Mouse (Mus musculus): ENCODE data around the gene Cisd1. TPM values are rescaled to one million over a fixed set of nuclear protein-coding genes. Genes with fewer than 3 reads are reported as not detected.

The Cisd1 gene
- polyA plus RNA-seq, 1 experiment from 2014 or later, result 94.1 TPM

GRCm38 (mm10) chr10:71306759-71307158 lies 38.0 kb downstream of the Cisd1 start:
- Histone ChIP-seq H3K4me1 (ENCODE audit: control insufficient read depth, insufficient read depth, low read length) (no peaks in the 10 kb centered on the region), H3K9me3 (ENCODE audit: control insufficient read depth, low read depth, low read length) (no peaks in the 10 kb centered on the region), H3K36me3 (ENCODE audit: control insufficient read depth, insufficient read depth, low read length) (no peaks in the 10 kb centered on the region), H3K4me3 (ENCODE audit: low read depth, low read length) (no peak overlapping the region), H3K4me2 (replicated peaks; ENCODE audit: low read depth, low read length) (no peak overlapping the region), H3K27me3 (ENCODE audit: control insufficient read depth, insufficient read depth, low read length) (no peaks in the 10 kb centered on the region), H3K9ac (replicated peaks; ENCODE audit: low read depth, low read length) (no peak overlapping the region), H3K27ac (ENCODE audit: low read length) (no peak overlapping the region)
- 69% methylated on average over 6 of the region's 6 CpGs for WGBS
- ATAC-seq (ENCODE audit: insufficient number of reproducible peaks, insufficient read depth, low FRiP score, low read depth), result no peak

GRCm38 (mm10) chr10:71306190-71306589 lies 38.6 kb downstream of the Cisd1 start:
- no peaks in the 10 kb centered on the region for H3K4me1 ChIP-seq (ENCODE audit: control insufficient read depth, insufficient read depth, low read length)
- ATAC-seq (ENCODE audit: insufficient number of reproducible peaks, insufficient read depth, low FRiP score, low read depth), result no peak
- no peak overlapping the region for H3K9ac ChIP-seq (replicated peaks; ENCODE audit: low read depth, low read length)
- H3K27me3 ChIP-seq (ENCODE audit: control insufficient read depth, insufficient read depth, low read length), result no peaks in the 10 kb centered on the region
- no peaks in the 10 kb centered on the region for H3K9me3 ChIP-seq (ENCODE audit: control insufficient read depth, low read depth, low read length)
- H3K4me2 ChIP-seq (replicated peaks; ENCODE audit: low read depth, low read length), result peak overlapping the region; percentile 26; the same call in 1 of the 2 replicates
- 17% methylated on average over 6 of the region's 6 CpGs for WGBS
- no peak overlapping the region for H3K4me3 ChIP-seq (ENCODE audit: low read depth, low read length)
- H3K36me3 ChIP-seq (ENCODE audit: control insufficient read depth, insufficient read depth, low read length), result no peaks in the 10 kb centered on the region
- no peak overlapping the region for H3K27ac ChIP-seq (ENCODE audit: low read length)

GRCm38 (mm10) chr10:71302490-71302889 lies 42.3 kb downstream of the Cisd1 start:
- no peak for ATAC-seq (ENCODE audit: insufficient number of reproducible peaks, insufficient read depth, low FRiP score, low read depth)
- WGBS, result 21% methylated on average over 5 of the region's 5 CpGs
- no peak overlapping the region for H3K9ac ChIP-seq (replicated peaks; ENCODE audit: low read depth, low read length)
- H3K9me3 ChIP-seq (ENCODE audit: control insufficient read depth, low read depth, low read length), result no peaks in the 10 kb centered on the region
- H3K4me1 ChIP-seq (ENCODE audit: control insufficient read depth, insufficient read depth, low read length), result no peaks in the 10 kb centered on the region
- no peak overlapping the region for H3K27ac ChIP-seq (ENCODE audit: low read length)
- no peaks in the 10 kb centered on the region for H3K27me3 ChIP-seq (ENCODE audit: control insufficient read depth, insufficient read depth, low read length)
- H3K36me3 ChIP-seq (ENCODE audit: control insufficient read depth, insufficient read depth, low read length), result no peaks in the 10 kb centered on the region
- no peak overlapping the region for H3K4me3 ChIP-seq (ENCODE audit: low read depth, low read length)
- H3K4me2 ChIP-seq (replicated peaks; ENCODE audit: low read depth, low read length), result no peak overlapping the region

- Histone ChIP-seq H3K27me3 (ENCODE audit: control insufficient read depth, insufficient read depth, low read length) (no peaks in the 10 kb centered on the region), H3K36me3 (ENCODE audit: control insufficient read depth, insufficient read depth, low read length) (no peaks in the 10 kb centered on the region), H3K9ac (replicated peaks; ENCODE audit: low read depth, low read length) (no peak overlapping the region), H3K4me3 (ENCODE audit: low read depth, low read length) (no peak overlapping the region), H3K9me3 (ENCODE audit: control insufficient read depth, low read depth, low read length) (no peaks in the 10 kb centered on the region), H3K4me2 (replicated peaks; ENCODE audit: low read depth, low read length) (no peak overlapping the region), H3K27ac (ENCODE audit: low read length) (no peak overlapping the region), H3K4me1 (ENCODE audit: control insufficient read depth, insufficient read depth, low read length) (no peaks in the 10 kb centered on the region)
- WGBS, result 72% methylated on average over 16 of the region's 16 CpGs
- ATAC-seq (ENCODE audit: insufficient number of reproducible peaks, insufficient read depth, low FRiP score, low read depth), result no peak
These were observed 44.6 kb downstream of the Cisd1 start for GRCm38 (mm10) chr10:71300161-71300560.

- Histone ChIP-seq H3K4me1 (ENCODE audit: control insufficient read depth, insufficient read depth, low read length) (0 out of 2 replicates have a peak, but pooled peaks cover 9% of the 10 kb centered on the region), H3K4me3 (ENCODE audit: low read depth, low read length) (no peak overlapping the region), H3K27me3 (ENCODE audit: control insufficient read depth, insufficient read depth, low read length) (no peaks in the 10 kb centered on the region), H3K4me2 (replicated peaks; ENCODE audit: low read depth, low read length) (no peak overlapping the region), H3K9ac (replicated peaks; ENCODE audit: low read depth, low read length) (no peak overlapping the region), H3K36me3 (ENCODE audit: control insufficient read depth, insufficient read depth, low read length) (no peaks in the 10 kb centered on the region), H3K27ac (ENCODE audit: low read length) (no peak overlapping the region), H3K9me3 (ENCODE audit: control insufficient read depth, low read depth, low read length) (no peaks in the 10 kb centered on the region)
- 61% methylated on average over 4 of the region's 4 CpGs for WGBS
- ATAC-seq (ENCODE audit: insufficient number of reproducible peaks, insufficient read depth, low FRiP score, low read depth), result no peak
These were observed 51.5 kb downstream of the Cisd1 start for GRCm38 (mm10) chr10:71293245-71293644.

GRCm38 (mm10) chr10:71292254-71292653 lies 52.5 kb downstream of the Cisd1 start:
- Histone ChIP-seq H3K27ac (ENCODE audit: low read length) (no peak overlapping the region), H3K36me3 (ENCODE audit: control insufficient read depth, insufficient read depth, low read length) (no peaks in the 10 kb centered on the region), H3K4me2 (replicated peaks; ENCODE audit: low read depth, low read length) (no peak overlapping the region; the same call in 1 of the 2 replicates), H3K4me1 (ENCODE audit: control insufficient read depth, insufficient read depth, low read length) (0 out of 2 replicates have a peak, but pooled peaks cover 9% of the 10 kb centered on the region), H3K27me3 (ENCODE audit: control insufficient read depth, insufficient read depth, low read length) (no peaks in the 10 kb centered on the region), H3K9me3 (ENCODE audit: control insufficient read depth, low read depth, low read length) (no peaks in the 10 kb centered on the region), H3K4me3 (ENCODE audit: low read depth, low read length) (no peak overlapping the region), H3K9ac (replicated peaks; ENCODE audit: low read depth, low read length) (no peak overlapping the region)
- peak; percentile 56 for ATAC-seq (ENCODE audit: insufficient number of reproducible peaks, insufficient read depth, low FRiP score, low read depth)
- WGBS, result 10% methylated on average over 11 of the region's 11 CpGs

GRCm38 (mm10) chr10:71291801-71292200 lies 53.0 kb downstream of the Cisd1 start:
- Histone ChIP-seq H3K27me3 (ENCODE audit: control insufficient read depth, insufficient read depth, low read length) (no peaks in the 10 kb centered on the region), H3K4me2 (replicated peaks; ENCODE audit: low read depth, low read length) (no peak overlapping the region; the same call in 1 of the 2 replicates), H3K4me3 (ENCODE audit: low read depth, low read length) (no peak overlapping the region), H3K9ac (replicated peaks; ENCODE audit: low read depth, low read length) (no peak overlapping the region), H3K4me1 (ENCODE audit: control insufficient read depth, insufficient read depth, low read length) (0 out of 2 replicates have a peak, but pooled peaks cover 9% of the 10 kb centered on the region), H3K27ac (ENCODE audit: low read length) (no peak overlapping the region), H3K36me3 (ENCODE audit: control insufficient read depth, insufficient read depth, low read length) (no peaks in the 10 kb centered on the region), H3K9me3 (ENCODE audit: control insufficient read depth, low read depth, low read length) (no peaks in the 10 kb centered on the region)
- 21% methylated on average over 4 of the region's 4 CpGs for WGBS
- ATAC-seq (ENCODE audit: insufficient number of reproducible peaks, insufficient read depth, low FRiP score, low read depth), result 0 out of 2 replicates have a peak, but pooled peaks have one; percentile 15

- no peaks in the 10 kb centered on the region for H3K9me3 ChIP-seq (ENCODE audit: control insufficient read depth, low read depth, low read length)
- H3K36me3 ChIP-seq (ENCODE audit: control insufficient read depth, insufficient read depth, low read length), result no peaks in the 10 kb centered on the region
- no peak overlapping the region for H3K27ac ChIP-seq (ENCODE audit: low read length)
- H3K4me1 ChIP-seq (ENCODE audit: control insufficient read depth, insufficient read depth, low read length), result 0 out of 2 replicates have a peak, but pooled peaks cover 9% of the 10 kb centered on the region
- H3K9ac ChIP-seq (replicated peaks; ENCODE audit: low read depth, low read length), result no peak overlapping the region
- WGBS, result 22% methylated on average over 3 of the region's 3 CpGs
- ATAC-seq (ENCODE audit: insufficient number of reproducible peaks, insufficient read depth, low FRiP score, low read depth), result no peak
- no peak overlapping the region for H3K4me2 ChIP-seq (replicated peaks; ENCODE audit: low read depth, low read length)
- no peak overlapping the region for H3K4me3 ChIP-seq (ENCODE audit: low read depth, low read length)
- H3K27me3 ChIP-seq (ENCODE audit: control insufficient read depth, insufficient read depth, low read length), result no peaks in the 10 kb centered on the region
These were observed 53.5 kb downstream of the Cisd1 start for GRCm38 (mm10) chr10:71291179-71291661.

- Histone ChIP-seq H3K27me3 (ENCODE audit: control insufficient read depth, insufficient read depth, low read length) (no peaks in the 10 kb centered on the region), H3K4me3 (ENCODE audit: low read depth, low read length) (peak within 1 kb of the TSS; percentile 98), H3K9me3 (ENCODE audit: control insufficient read depth, low read depth, low read length) (no peaks in the 10 kb centered on the region), H3K27ac (ENCODE audit: low read length) (peak within 1 kb of the TSS; percentile 6; the same call in 1 of the 2 replicates), H3K36me3 (ENCODE audit: control insufficient read depth, insufficient read depth, low read length) (0 out of 2 replicates have a peak, but pooled peaks cover 3% of the 10 kb centered on the region), H3K4me2 (replicated peaks; ENCODE audit: low read depth, low read length) (peak within 1 kb of the TSS; percentile 64), H3K9ac (replicated peaks; ENCODE audit: low read depth, low read length) (peak within 1 kb of the TSS; percentile 87), H3K4me1 (ENCODE audit: control insufficient read depth, insufficient read depth, low read length) (0 out of 2 replicates have a peak, but pooled peaks cover 7% of the 10 kb centered on the region)
- ATAC-seq (ENCODE audit: insufficient number of reproducible peaks, insufficient read depth, low FRiP score, low read depth), result peak; percentile 93
- WGBS, result under 1% methylated on average over 48 of the region's 50 CpGs
These were observed 59.6 kb downstream of the Cisd1 start, which contains the start of gene Ube2d1 for GRCm38 (mm10) chr10:71285126-71285580. Gene Ube2d1 (minus strand): TSS chr10:71285262.

Data from stomach, embryonic 14.5 days (tissue).